Mouse (Mus musculus) megakaryocyte-erythroid progenitor cell, adult 5-6 weeks (primary cell): ENCODE results near the gene 1110008L16Rik. TPM values are rescaled to one million over a fixed set of nuclear protein-coding genes. Genes with fewer than 3 reads are reported as not detected.
"Not testable (repeated sequence)": the region's sequence is repeated elsewhere in the genome, so short reads cannot be mapped to it uniquely, and the experiment has no call there.

ENCODE experiments used
- ATAC-seq: replicated peaks from 2 replicates; pipeline ENCODE4 v1.8.0; 2016; ENCODE audit warnings: mild to moderate bottlenecking, inconsistent platforms; ENCODE audit not compliant: severe bottlenecking, poor library complexity, low FRiP score, low TSS enrichment
- total RNA-seq, 2 experiments: library from RNA; stranded (forward) in 1 of 2; stranded (reverse) in 1 of 2; fragments of 200-1000, 215-1000 nt in 1 of 2; fragments of >200 nt in 1 of 2; fragmentation: Nextera tagmentation in 1 of 2; gene quantifications; 2 replicates each; pipeline ENCODE4 v1.2.3; 2014 to 2017

The 1110008L16Rik gene
- total RNA-seq, 2 experiments from 2014 or later = 31.6 to 40.3 TPM

DNA sequence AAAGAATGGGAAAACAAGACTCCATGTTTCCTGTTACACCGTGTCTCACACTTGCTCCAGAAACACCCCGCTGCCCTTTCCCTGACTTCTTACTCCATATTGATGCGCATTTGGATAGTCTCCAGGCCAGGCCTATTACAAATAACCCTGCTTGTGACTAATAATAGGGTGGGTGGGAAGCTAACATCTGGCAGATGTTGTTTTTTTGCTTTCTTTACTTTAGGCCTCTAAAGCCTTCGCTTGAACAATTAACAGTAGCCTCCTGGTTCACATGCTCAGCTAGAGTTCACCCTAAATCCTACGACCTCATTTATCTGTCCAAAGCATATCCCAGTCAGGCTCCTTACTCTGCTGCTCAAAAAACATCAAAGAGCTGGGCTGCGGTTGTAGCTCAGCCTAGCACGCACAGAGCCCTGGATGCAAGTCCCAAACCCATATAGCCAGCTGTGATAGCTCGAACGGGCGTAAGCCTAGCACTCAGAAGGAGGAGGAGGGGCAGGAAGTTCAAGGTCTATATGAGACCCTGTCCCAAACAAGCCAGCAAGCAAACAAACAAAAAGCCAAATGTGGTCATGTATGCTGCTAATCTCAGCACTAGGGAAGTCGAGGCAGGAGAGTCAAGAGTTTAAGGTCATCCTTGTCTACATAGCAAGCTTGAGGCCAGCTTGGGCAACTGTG, 88.5 kb downstream of the 1110008L16Rik start:
- peak; percentile 13; the same call in 1 of the 2 replicates for ATAC-seq

DNA sequence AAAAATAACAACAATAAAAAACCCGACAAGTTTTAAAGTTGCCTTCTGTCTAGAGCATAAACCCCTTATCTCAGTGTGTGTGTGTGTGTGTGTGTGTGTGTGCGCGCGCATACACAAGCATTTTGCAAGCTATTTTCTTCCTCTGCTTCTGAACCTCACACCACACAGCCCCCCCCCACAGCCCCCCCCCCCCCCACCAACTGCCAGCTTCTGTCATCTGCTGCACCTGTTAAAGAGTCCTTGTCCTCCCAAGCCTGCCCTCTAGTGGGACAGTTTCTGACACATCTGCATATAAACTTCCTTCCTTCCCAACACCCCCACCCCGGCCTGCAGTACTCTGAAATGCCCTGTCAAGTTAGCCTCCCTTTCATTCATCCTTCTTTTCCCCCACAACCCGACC, 89.1 kb downstream of the 1110008L16Rik start:
- ATAC-seq = peak; percentile 52; the same call in 1 of the 2 replicates

GRCm38 (mm10) chr12:55389132-55390081, 90.0 kb downstream of the 1110008L16Rik start:
- no peak for ATAC-seq

- no peak for ATAC-seq
Measured at GRCm38 (mm10) chr12:55392120-55392519, 92.7 kb downstream of the 1110008L16Rik start.

GRCm38 (mm10) chr12:55392733-55393577, 93.6 kb downstream of the 1110008L16Rik start:
- ATAC-seq = no peak

DNA sequence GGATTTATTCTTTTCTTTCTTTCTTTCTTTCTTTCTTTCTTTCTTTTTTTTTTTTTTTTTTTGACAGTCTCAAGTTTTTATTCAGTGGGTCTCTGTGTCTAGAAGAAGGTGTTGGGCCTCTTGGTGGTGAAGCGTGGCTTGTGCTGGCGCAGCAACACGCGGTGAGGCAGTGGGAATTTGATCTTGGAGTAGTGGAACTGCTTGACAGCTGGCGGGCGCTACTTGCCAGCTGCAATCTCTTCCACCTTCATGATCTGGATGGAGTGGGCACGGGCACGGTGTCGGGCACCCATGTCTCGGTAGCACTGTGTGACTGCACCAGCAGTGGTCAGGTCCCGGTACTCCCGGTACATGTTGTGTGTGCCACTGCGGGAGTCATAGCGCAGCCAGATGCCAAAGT, 96.2 kb downstream of the 1110008L16Rik start:
- ATAC-seq = not testable (repeated sequence)

GRCm38 (mm10) chr12:55396536-55396935, 97.2 kb downstream of the 1110008L16Rik start:
- ATAC-seq = no peak

GRCm38 (mm10) chr12:55397544-55398239, 98.3 kb downstream of the 1110008L16Rik start:
- no peak for ATAC-seq

DNA sequence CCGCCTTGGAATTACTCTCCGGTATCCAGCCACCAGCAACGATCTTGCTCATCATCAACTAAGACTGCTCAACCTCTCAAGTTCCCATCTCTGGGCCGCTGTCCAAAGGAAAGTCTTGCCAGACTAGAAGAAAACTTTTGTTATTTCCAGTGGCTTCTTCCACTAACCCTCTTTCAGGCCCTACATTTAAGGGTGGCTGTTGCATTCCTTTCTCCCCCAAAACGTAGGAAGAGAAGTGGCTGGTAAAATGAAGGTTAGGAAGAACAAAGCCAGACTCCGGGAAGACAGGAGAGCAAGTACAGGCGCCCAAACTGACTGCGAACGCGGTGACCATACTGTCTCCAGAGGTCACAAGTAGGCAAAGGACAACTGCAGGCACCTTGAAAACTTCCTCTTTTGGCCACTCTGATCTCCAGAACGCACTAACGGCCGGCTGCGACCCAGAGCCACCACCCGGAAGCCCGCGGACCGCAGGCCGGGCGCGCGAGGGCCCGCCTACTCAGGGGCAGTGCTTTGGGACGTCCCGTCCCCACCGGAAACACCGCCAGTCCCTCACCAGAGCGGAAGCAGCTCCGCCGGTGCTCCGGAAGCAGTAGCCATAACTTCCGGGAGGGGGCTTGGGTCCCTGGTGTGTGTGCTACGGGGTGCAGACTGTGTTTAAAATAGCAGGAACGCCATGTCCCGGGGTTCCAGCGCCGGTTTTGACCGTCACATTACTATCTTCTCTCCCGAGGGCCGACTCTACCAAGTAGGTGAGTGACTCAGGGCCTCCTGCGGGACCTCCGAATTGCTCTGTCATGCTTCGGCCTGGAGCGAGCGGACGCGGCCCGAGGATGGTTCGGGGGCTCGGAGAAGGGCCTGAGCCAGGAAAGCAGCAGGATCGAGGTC, 99.1 kb downstream of the 1110008L16Rik start:
- ATAC-seq = peak; percentile 98

DNA sequence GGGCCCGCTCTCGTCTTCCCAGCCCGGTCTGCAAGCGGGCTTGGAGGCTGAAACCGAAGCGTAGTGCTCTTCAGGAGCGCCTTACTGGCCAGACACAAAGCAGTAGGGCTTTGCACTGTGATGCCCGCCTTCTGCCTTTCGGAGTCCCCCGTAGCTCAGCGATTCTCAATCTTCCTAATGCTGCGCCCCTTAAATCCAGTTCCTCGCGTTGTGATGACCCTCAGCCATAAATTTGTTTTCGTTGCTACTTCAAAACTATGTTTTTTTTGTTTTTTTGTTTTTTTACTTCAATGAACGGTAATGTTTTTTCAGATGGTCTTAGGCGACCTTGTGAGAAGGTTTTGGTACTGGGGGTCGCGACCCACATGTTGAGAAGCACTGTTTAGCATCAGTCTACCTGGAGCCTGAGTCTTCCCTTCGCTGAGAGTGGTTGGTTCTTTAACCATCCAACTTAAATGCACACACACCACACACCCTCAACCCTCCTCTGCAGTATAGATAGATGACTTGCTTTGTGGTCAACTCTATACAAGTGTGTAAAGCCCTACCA, 99.8 kb downstream of the 1110008L16Rik start:
- peak; percentile 24 for ATAC-seq

DNA sequence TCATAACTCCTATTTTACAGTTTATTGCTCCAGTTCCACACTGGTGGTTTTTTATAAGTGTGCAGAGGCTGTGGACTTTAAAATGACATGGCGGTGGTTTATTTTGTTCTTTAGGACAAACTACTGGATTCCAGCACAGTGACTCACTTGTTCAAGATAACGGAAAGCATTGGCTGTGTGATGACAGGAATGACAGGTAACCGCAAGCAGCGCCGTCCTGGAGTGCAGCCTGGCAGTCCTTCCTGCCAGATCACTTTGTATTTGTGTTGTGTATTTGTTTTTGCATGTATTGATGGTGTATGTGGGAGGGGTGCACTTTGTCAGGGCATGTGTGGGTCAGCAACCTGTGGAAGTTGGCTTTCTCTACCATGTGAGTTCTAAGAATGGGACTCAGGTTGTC, 108.5 kb downstream of the 1110008L16Rik start:
- ATAC-seq = no peak

GRCm38 (mm10) chr12:55415255-55415654, 115.9 kb downstream of the 1110008L16Rik start:
- ATAC-seq = no peak

DNA sequence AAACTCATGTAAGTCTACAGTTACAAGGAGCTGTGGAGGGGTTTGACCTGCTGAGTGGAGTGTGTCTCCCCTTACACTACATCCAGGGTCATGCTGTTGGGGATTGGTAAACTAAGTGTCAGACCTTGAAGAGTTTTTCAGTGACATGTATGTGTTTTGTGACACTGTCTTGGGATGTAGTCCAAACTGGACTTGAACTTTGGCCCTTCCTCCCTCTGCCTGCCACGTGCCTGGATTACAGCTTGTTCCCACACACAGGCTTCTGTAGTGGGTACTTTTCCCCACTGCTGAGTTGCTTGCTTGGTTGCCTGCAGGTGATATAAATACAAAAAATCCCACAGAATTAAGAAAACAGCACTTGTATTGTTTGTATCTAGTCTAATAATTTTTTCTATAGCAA, 116.4 kb downstream of the 1110008L16Rik start:
- no peak for ATAC-seq

DNA sequence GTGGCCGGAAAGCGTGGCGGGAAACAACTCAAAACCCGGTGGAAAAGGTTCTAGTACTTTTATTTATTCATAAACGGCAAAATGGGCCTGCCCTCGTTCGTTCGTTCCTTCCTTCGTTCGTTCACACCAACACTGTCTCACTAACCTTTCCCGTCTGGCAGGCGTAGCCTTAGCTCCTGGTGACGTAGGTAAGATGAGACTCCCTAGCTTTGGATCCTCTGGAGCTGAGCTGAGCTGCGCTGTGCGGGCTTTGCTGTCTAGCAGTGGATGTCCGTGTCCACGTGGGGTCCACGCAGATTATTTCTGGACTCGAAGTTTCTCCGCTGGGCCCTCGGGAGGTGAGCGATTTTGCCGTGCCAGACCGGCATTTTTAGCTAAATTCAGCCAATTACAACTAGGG, 120.8 kb downstream of the 1110008L16Rik start:
- ATAC-seq = no peak

GRCm38 (mm10) chr12:55422057-55422456, 122.7 kb downstream of the 1110008L16Rik start:
- ATAC-seq = no peak

- no peak for ATAC-seq
Measured at GRCm38 (mm10) chr12:55426300-55426699, 126.9 kb downstream of the 1110008L16Rik start.

DNA sequence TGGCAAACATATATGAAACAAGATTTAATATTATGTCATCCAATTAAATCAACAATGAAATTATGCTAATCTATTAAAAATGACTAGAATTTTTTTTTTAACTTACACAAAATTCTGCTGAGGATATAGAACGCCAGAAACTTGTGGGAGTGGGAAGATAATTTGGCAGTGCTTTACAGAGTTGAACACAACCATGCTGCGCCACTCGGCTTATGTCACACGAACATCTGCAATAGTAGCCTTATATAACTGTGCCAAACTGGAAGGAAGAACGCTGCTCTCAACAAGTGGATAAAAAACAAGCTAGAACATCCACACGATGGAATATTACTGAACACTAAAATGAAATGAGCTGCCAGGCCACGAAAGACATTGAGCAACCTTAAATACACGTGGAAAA, 129.8 kb downstream of the 1110008L16Rik start:
- ATAC-seq = no peak

- no peak for ATAC-seq
Measured at GRCm38 (mm10) chr12:55429956-55430355, 130.6 kb downstream of the 1110008L16Rik start.
